18 mouse cellular contexts compared by ENCODE assay signal in genomic region chr1:176134379-176134778, GRCm38 (mm10).
"Had no signal": no experiment of that assay in that cellular context is flagged by ENCODE, and none has a peak within 500 bp of the region (broad histone marks: within the 10 kb centered on the region; RNA-seq: fewer than 3 reads in every experiment).

No protein-coding gene starts in this region.

- H3K4me3 ChIP-seq: kidney, embryonic 15.5 days; limb, embryonic 12.5 days; limb, embryonic 15.5 days; midbrain, embryonic 12.5 days; midbrain, embryonic 15.5 days; neural tube, embryonic 12.5 days; neural tube, embryonic 15.5 days had no signal

- H3K27me3 ChIP-seq: kidney, embryonic 15.5 days; limb, embryonic 12.5 days; limb, embryonic 15.5 days; midbrain, embryonic 12.5 days; midbrain, embryonic 15.5 days; neural tube, embryonic 12.5 days; neural tube, embryonic 15.5 days had no signal

- H3K27ac ChIP-seq: kidney, embryonic 15.5 days; limb, embryonic 12.5 days; limb, embryonic 15.5 days; liver, embryonic 14.5 days; macrophage; midbrain, embryonic 12.5 days; midbrain, embryonic 15.5 days; neural tube, embryonic 12.5 days; neural tube, embryonic 15.5 days had no signal

- H3K4me1 ChIP-seq: kidney, embryonic 15.5 days; limb, embryonic 12.5 days; limb, embryonic 15.5 days; midbrain, embryonic 15.5 days; neural tube, embryonic 12.5 days; neural tube, embryonic 15.5 days had no signal

- H3K36me3 ChIP-seq: kidney, embryonic 15.5 days; limb, embryonic 12.5 days; limb, embryonic 15.5 days; midbrain, embryonic 12.5 days; midbrain, embryonic 15.5 days; neural tube, embryonic 12.5 days; neural tube, embryonic 15.5 days had no signal

- DNase-seq: kidney, adult 11 months; kidney, adult 8-10 months; kidney, postnatal 10 days; kidney, postnatal 36 days; layer of hippocampus, postnatal 36 days; left cerebral cortex, postnatal 4 days; liver, postnatal 0 days; lung, embryonic 14.5 days; thymus, postnatal 25 days had no signal

- H3K9me3 ChIP-seq: kidney, embryonic 15.5 days; limb, embryonic 12.5 days; limb, embryonic 15.5 days; midbrain, embryonic 12.5 days; midbrain, embryonic 15.5 days; neural tube, embryonic 12.5 days; neural tube, embryonic 15.5 days had no signal
